Mouse (Mus musculus): ENCODE measurements at regions not wholly inside any gene's neighbourhood (a gene's known extent, or its start where the extent isn't known, plus 50 kb on each side); places are given as distances from the start of the nearest gene placed in this dataset.
A peak's percentile ranks its signal among the peaks of the same experiment; 100 is the strongest.

DNA sequence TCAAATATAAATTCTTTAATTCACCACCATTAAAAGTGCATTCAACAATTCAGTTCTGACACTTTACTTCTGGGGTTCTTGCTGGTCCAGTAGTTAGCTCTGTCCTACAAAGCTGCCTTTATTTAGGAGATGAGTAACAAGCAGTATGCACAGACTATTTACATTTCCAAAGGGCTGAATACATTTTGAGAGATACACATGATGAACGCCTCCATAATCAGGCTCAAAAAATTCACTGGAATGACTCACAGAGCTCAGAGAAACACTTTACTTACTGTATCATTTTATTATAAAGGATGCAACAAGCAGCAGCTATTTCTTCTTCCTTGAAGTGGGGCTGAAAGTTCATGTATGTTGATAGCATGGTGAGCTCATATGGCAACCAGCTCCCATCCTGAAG lies 336.6 kb upstream of the Frg1 start:
- Histone ChIP-seq H3K27me3 (replicated peaks) (no peaks in the 10 kb centered on the region), H3K27ac (replicated peaks) (no peak overlapping the region)
- WGBS, result 75% methylated on average over 1 of the region's 1 CpGs

DNA sequence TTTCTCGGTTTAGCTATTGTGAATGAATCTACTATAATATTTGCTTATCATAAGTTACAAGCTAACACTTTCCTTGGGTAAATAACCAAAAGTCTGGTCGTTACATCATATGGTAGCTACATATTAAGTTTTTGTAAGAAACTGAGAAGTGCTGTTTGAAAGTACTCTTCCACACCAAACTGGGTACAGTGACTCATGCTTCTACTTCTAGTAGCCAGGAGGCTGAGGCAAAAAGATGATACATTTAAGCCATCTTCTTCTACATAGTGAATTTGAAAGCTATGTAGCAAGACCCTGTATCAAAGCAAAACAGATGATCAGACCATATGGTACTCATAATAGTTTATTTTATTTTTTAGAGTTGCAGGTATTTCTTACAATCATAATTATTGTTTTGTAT lies 335.8 kb upstream of the Frg1 start:
- 68% methylated on average over 2 of the region's 2 CpGs for WGBS
- Histone ChIP-seq H3K36me3 (no peaks in the 10 kb centered on the region), H3K27ac (replicated peaks) (no peak overlapping the region), H3K4me3 (no peak overlapping the region), H3K27me3 (replicated peaks) (no peaks in the 10 kb centered on the region), H3K9ac (no peak overlapping the region), H3K9me3 (no peaks in the 10 kb centered on the region), H3K4me1 (no peaks in the 10 kb centered on the region), H3K4me2 (no peak overlapping the region)
- no peak for ATAC-seq (ENCODE audit: extremely low read depth, insufficient number of reproducible peaks, low FRiP score, low TSS enrichment)

More for the DNA sequence above, 336.6 kb upstream of the Frg1 start:
- ATAC-seq (ENCODE audit: extremely low read depth, insufficient number of reproducible peaks, low FRiP score, low TSS enrichment), result no peak
- H3K4me1 ChIP-seq, result no peaks in the 10 kb centered on the region
- H3K9ac ChIP-seq, result no peak overlapping the region
- no peak overlapping the region for H3K4me3 ChIP-seq
- H3K4me2 ChIP-seq, result no peak overlapping the region
- H3K9me3 ChIP-seq, result no peaks in the 10 kb centered on the region
- H3K36me3 ChIP-seq, result no peaks in the 10 kb centered on the region

GRCm38 (mm10) chr8:41747024-41747423 lies 330.1 kb upstream of the Frg1 start:
- Histone ChIP-seq H3K4me3 (no peak overlapping the region), H3K9ac (no peak overlapping the region), H3K36me3 (no peaks in the 10 kb centered on the region), H3K4me1 (no peaks in the 10 kb centered on the region), H3K4me2 (no peak overlapping the region), H3K27me3 (replicated peaks) (no peaks in the 10 kb centered on the region), H3K27ac (replicated peaks) (no peak overlapping the region), H3K9me3 (no peaks in the 10 kb centered on the region)
- 80% methylated on average over 6 of the region's 6 CpGs for WGBS
- ATAC-seq (ENCODE audit: extremely low read depth, insufficient number of reproducible peaks, low FRiP score, low TSS enrichment), result no peak

GRCm38 (mm10) chr8:41742796-41743670 lies 326.2 kb upstream of the Frg1 start:
- no peak for ATAC-seq (ENCODE audit: extremely low read depth, insufficient number of reproducible peaks, low FRiP score, low TSS enrichment)

GRCm38 (mm10) chr8:41717002-41717401 lies 300.1 kb upstream of the Frg1 start:
- peaks cover 19% of the 10 kb centered on the region for H3K4me1 ChIP-seq
- no peak overlapping the region for H3K9ac ChIP-seq
- no peaks in the 10 kb centered on the region for H3K9me3 ChIP-seq
- no peaks in the 10 kb centered on the region for H3K36me3 ChIP-seq
- no peak overlapping the region for H3K27ac ChIP-seq (replicated peaks)
- no peak overlapping the region for H3K4me2 ChIP-seq
- WGBS, result 83% methylated on average over 3 of the region's 3 CpGs
- H3K27me3 ChIP-seq (replicated peaks), result no peaks in the 10 kb centered on the region
- no peak overlapping the region for H3K4me3 ChIP-seq
- ATAC-seq (ENCODE audit: extremely low read depth, insufficient number of reproducible peaks, low FRiP score, low TSS enrichment), result no peak

More at GRCm38 (mm10) chr8:41742796-41743670, 326.2 kb upstream of the Frg1 start:
- Histone ChIP-seq H3K36me3 (no peaks in the 10 kb centered on the region), H3K4me1 (no peaks in the 10 kb centered on the region), H3K4me3 (no peak overlapping the region), H3K27ac (replicated peaks) (no peak overlapping the region), H3K4me2 (no peak overlapping the region), H3K9me3 (no peaks in the 10 kb centered on the region), H3K9ac (no peak overlapping the region), H3K27me3 (replicated peaks) (no peaks in the 10 kb centered on the region)
- WGBS, result 71% methylated on average over 11 of the region's 11 CpGs

GRCm38 (mm10) chr8:41713634-41714330 lies 296.9 kb upstream of the Frg1 start:
- Histone ChIP-seq H3K9ac (no peak overlapping the region), H3K9me3 (no peaks in the 10 kb centered on the region), H3K4me1 (peaks cover 19% of the 10 kb centered on the region), H3K4me3 (no peak overlapping the region), H3K4me2 (peak overlapping the region; percentile 11; the same call in 1 of the 2 replicates), H3K27ac (replicated peaks) (peak overlapping the region; percentile 86), H3K36me3 (no peaks in the 10 kb centered on the region), H3K27me3 (replicated peaks) (no peaks in the 10 kb centered on the region)
- peak; percentile 77; the same call in 1 of the 2 replicates for ATAC-seq (ENCODE audit: extremely low read depth, insufficient number of reproducible peaks, low FRiP score, low TSS enrichment)
- WGBS, result 31% methylated on average over 4 of the region's 4 CpGs

- Histone ChIP-seq H3K4me2 (no peak overlapping the region), H3K27me3 (replicated peaks) (no peaks in the 10 kb centered on the region), H3K9ac (no peak overlapping the region), H3K4me3 (no peak overlapping the region), H3K9me3 (no peaks in the 10 kb centered on the region), H3K27ac (replicated peaks) (no peak overlapping the region), H3K36me3 (no peaks in the 10 kb centered on the region), H3K4me1 (no peaks in the 10 kb centered on the region)
- no peak for ATAC-seq (ENCODE audit: extremely low read depth, insufficient number of reproducible peaks, low FRiP score, low TSS enrichment)
- WGBS, result 63% methylated on average over 9 of the region's 9 CpGs
Measured at GRCm38 (mm10) chr8:41703927-41704924, 287.4 kb upstream of the Frg1 start.

Data from heart, embryonic 13.5 days (tissue).